In the genomic region with DNA sequence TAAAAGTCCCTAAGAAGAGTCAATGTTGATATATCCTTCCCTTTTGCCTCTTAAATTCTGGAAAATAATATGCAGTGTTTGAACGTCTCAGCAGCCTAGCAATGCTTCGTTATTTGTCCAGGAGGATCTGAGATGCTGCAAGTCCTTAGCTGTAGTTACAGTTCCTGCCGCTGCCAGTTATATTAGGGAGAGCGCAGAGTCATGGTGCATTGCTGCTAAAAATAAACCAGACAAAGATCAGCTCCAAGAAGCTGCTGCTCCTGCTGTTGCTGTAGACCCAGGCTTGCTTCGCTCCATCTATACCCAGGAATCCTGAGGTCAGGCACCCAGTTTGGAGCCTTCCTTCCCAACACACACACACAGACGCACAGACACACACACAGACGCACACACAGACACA, we compare ENCODE assay signal across 11 mouse cellular contexts.
DNase-seq lines count a peak whose midpoint lies in the region; ATAC-seq and TF ChIP-seq lines count a peak whose summit lies in the region.
"Had no signal": no experiment of that assay in that cellular context is flagged by ENCODE, and none has a peak within 500 bp of the region (broad histone marks: within the 10 kb centered on the region; RNA-seq: fewer than 3 reads in every experiment).

No protein-coding gene starts in this region.

- H3K27me3 ChIP-seq in hindbrain, embryonic 15.5 days: no peaks in the 10 kb centered on the region
- no peaks in the 10 kb centered on the region for H3K27me3 ChIP-seq in hindbrain, embryonic 11.5 days (ENCODE audit: control insufficient read depth, insufficient read depth, low read length)
- H3K27me3 ChIP-seq in megakaryocyte, embryonic 14.5 days (replicated peaks): no peaks in the 10 kb centered on the region
- H3K27me3 ChIP-seq in midbrain, postnatal 0 days (ENCODE audit: insufficient read depth, low read length): no peaks in the 10 kb centered on the region

- no peaks in the 10 kb centered on the region for H3K9me3 ChIP-seq in hindbrain, embryonic 15.5 days
- H3K9me3 ChIP-seq in hindbrain, embryonic 11.5 days (ENCODE audit: control insufficient read depth, low read length): no peaks in the 10 kb centered on the region
- H3K9me3 ChIP-seq in megakaryocyte, embryonic 14.5 days: peaks cover 11% of the 10 kb centered on the region
- H3K9me3 ChIP-seq in midbrain, postnatal 0 days (ENCODE audit: low read length): no peaks in the 10 kb centered on the region

- ATAC-seq in hindbrain, embryonic 15.5 days (ENCODE audit: low FRiP score, low read depth): peak; percentile 56; the same call in 1 of the 2 replicates
- no peak for ATAC-seq in hindbrain, embryonic 11.5 days (ENCODE audit: low FRiP score)
- no peak for ATAC-seq in megakaryocyte, adult 5-6 weeks (ENCODE audit: poor library complexity, severe bottlenecking)
- ATAC-seq in midbrain, postnatal 0 days (ENCODE audit: low FRiP score): peak; percentile 68

- DNase-seq in embryo, embryonic 11 days: peak; percentile 8
- no peak for DNase-seq in embryo, embryonic 10.5 days (ENCODE audit: low spot score)
- DNase-seq in hindbrain, embryonic 11.5 days (ENCODE audit: low spot score): no peak
- peak; percentile 78 for DNase-seq in midbrain, postnatal 0 days (ENCODE audit: low spot score)
- DNase-seq in spleen, postnatal 10 days (ENCODE audit: low spot score in 2 of 2): no peak
- DNase-seq: B cell, adult 2 months; lung, postnatal 4 days had no signal

- WGBS in hindbrain, embryonic 15.5 days: 55% methylated on average over 7 of the region's 7 CpGs
- WGBS in hindbrain, embryonic 11.5 days: 89% methylated on average over 7 of the region's 7 CpGs
- WGBS in midbrain, postnatal 0 days: 45% methylated on average over 7 of the region's 7 CpGs

- H3K4me1 ChIP-seq in hindbrain, embryonic 15.5 days (replicated peaks): peaks cover 7% of the 10 kb centered on the region
- H3K4me1 ChIP-seq in hindbrain, embryonic 11.5 days (replicated peaks; ENCODE audit: control insufficient read depth, insufficient read depth, low read length): no peaks in the 10 kb centered on the region
- peaks cover 47% of the 10 kb centered on the region for H3K4me1 ChIP-seq in megakaryocyte, embryonic 14.5 days
- H3K4me1 ChIP-seq in midbrain, postnatal 0 days (ENCODE audit: insufficient read depth, low read length): no peaks in the 10 kb centered on the region

- no peaks in the 10 kb centered on the region for H3K36me3 ChIP-seq in hindbrain, embryonic 15.5 days
- no peaks in the 10 kb centered on the region for H3K36me3 ChIP-seq in hindbrain, embryonic 11.5 days (ENCODE audit: control insufficient read depth, insufficient read depth, low read length)
- H3K36me3 ChIP-seq in megakaryocyte, embryonic 14.5 days (replicated peaks; ENCODE audit: low read length): no peaks in the 10 kb centered on the region
- H3K36me3 ChIP-seq in midbrain, postnatal 0 days (ENCODE audit: insufficient read depth, low read length): no peaks in the 10 kb centered on the region

- H3K27ac ChIP-seq in hindbrain, embryonic 15.5 days (replicated peaks): peak overlapping the region; percentile 55; the same call in 1 of the 2 replicates
- no peak overlapping the region for H3K27ac ChIP-seq in hindbrain, embryonic 11.5 days (ENCODE audit: low read depth, low read length)
- H3K27ac ChIP-seq in midbrain, postnatal 0 days (ENCODE audit: low read depth, low read length): peak overlapping the region; percentile 63

- no peak overlapping the region for H3K4me3 ChIP-seq in hindbrain, embryonic 15.5 days
- H3K4me3 ChIP-seq in hindbrain, embryonic 11.5 days (ENCODE audit: low read depth, low read length): no peak overlapping the region
- H3K4me3 ChIP-seq in megakaryocyte, embryonic 14.5 days (replicated peaks): peak overlapping the region; percentile 59
- H3K4me3 ChIP-seq in midbrain, postnatal 0 days (ENCODE audit: low read depth, low read length): no peak overlapping the region
- H3K4me3 ChIP-seq: erythroblast, embryonic 14.5 days had no signal

- H3K4me2 ChIP-seq in hindbrain, embryonic 15.5 days: no peak overlapping the region
- no peak overlapping the region for H3K4me2 ChIP-seq in hindbrain, embryonic 11.5 days (replicated peaks; ENCODE audit: low read depth, low read length)
- H3K4me2 ChIP-seq in midbrain, postnatal 0 days (ENCODE audit: low read depth, low read length, poor library complexity, severe bottlenecking): no peak overlapping the region

- no peak overlapping the region for H3K9ac ChIP-seq in hindbrain, embryonic 15.5 days
- no peak overlapping the region for H3K9ac ChIP-seq in hindbrain, embryonic 11.5 days (ENCODE audit: low read depth, low read length)
- H3K9ac ChIP-seq in midbrain, postnatal 0 days (replicated peaks; ENCODE audit: low read length, poor library complexity, severe bottlenecking): no peak overlapping the region

- peak; percentile 45 for TF ChIP-seq CTCF in midbrain, postnatal 0 days (IDR thresholded peaks at IDR 0.05)

Comparison
In these comparisons a context has a peak if more than half of its experiments do, and no peak if none do; other contexts are left out.
1. DNase-seq: peak in embryo, embryonic 11 days (single experiment) and midbrain, postnatal 0 days (single experiment); none in embryo, embryonic 10.5 days (single experiment), hindbrain, embryonic 11.5 days (single experiment) and spleen, postnatal 10 days (0 of 2).
2. ATAC-seq: peak in hindbrain, embryonic 15.5 days (single experiment) and midbrain, postnatal 0 days (single experiment); none in hindbrain, embryonic 11.5 days (single experiment) and megakaryocyte, adult 5-6 weeks (single experiment).